Mouse (Mus musculus): ENCODE data around the gene Gm45837.
"Not testable (repeated sequence)": the region's sequence is repeated elsewhere in the genome, so short reads cannot be mapped to it uniquely, and the experiment has no call there.

Gm45837 gene

DNA sequence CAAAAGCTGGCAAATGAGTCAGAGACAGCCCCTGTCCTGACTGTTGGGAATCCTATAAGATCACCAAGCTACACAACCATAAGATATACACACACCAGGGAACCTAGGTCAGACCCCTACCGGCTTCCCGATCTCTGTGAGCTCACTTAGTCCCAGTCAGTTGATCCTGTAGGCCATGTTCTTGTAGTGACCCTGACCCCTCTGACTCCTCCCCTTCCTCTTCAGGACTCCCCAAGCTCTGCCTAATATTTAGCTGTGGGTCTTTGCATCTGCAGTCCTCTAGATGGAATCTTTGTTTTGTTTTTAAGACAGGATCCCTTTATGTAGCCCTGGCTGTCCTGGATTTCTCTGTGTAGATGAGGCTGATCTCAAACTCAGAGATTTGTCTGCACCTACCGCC, 138.6 kb downstream of the Gm45837 start:
- ATAC-seq (ENCODE audit: low TSS enrichment): no peak

DNA sequence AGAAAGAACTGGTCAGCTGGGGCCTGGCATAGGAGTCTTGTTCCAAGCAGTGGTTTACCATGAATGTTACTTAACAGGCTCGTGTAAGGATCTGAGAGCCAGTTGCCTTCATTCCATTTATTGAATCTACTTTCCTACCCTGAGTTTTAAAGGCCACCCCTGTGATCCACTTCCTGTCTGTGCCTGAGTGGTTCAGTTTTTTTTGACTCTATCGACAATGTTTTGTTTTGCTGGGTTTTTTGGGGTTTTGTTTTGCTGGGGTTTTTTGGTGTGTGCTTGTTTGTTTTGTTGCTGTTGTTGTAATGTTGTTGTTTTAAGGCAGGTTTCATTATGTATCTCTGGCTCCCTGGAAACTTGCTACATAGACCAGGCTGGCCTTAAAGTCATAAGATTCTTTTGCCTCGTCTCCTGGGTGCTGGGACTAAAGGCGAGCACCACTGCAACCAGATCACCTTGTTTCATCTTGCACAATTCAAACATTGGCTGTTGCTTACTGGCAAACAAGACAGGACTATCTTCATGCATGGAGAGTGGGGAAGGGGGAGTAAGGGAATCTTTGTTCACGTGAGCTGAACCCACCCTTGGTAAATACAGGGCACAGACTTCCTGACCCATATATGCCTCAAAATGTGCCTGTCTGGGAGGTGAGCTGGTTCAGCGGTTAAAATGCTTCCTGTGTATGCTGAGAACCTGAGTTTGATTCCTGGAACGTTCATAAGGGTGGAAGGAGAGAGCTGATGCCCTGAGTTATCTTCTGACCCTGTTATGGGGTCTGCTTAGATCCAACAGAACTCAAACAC, 140.2 kb downstream of the Gm45837 start:
- ATAC-seq (ENCODE audit: low TSS enrichment): no peak

DNA sequence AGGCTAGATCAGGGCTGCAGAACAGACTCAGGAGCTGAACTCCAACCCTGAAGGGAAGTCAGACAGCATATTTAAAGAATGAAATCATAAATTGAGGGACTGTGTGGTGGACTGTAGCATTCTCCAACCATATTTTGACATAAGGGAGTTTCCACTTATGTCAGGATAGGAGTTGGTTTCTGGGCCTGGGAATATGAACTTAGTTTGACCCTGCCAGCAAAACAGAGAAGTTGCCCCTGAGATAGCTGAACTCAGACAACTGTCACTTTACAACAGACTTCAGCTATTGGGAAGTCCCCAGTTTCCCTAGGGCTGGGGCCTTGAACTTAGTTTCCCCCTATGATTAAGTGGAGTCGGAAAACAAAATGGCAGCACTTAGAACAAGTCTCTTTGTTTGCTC, 140.8 kb downstream of the Gm45837 start:
- ATAC-seq (ENCODE audit: low TSS enrichment): no peak

DNA sequence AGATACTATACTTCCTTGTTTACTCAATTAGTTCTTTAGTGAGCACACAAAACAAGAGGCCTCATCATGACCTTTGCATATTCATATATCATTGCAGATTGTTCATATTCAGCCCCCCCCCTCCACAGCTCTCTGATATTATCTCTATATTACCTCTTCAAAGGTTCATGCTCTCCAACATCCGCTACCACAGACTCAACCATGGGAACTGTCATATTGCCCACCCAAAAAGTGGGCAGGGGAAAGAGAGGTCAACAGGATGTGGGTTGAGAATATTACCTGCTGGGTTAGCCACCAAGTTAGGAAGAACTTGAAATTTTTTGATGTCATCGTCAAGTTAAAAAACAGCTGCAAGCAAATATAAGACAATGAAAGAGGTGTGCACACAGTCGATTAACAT, 144.8 kb downstream of the Gm45837 start:
- not testable (repeated sequence) for ATAC-seq (ENCODE audit: low TSS enrichment)

DNA sequence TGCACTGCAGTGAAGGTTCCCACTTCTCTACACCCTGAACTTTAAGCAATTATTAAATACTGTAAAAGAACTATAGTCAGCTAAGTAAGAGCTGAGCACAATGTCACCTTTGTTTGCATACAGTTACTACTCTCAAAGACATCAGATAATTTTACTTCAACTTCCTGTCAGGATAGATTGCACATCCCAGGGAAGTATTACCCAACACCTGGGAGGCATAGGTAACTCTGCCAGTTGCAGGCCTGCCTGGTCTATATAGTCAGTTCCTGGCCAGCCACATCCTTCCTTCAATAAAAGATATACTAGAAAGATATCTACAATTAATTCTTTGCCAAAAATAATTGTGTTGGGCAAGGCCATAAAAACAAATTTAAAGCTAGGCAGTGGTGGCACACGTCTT, 146.7 kb downstream of the Gm45837 start:
- no peak for ATAC-seq (ENCODE audit: low TSS enrichment)

DNA sequence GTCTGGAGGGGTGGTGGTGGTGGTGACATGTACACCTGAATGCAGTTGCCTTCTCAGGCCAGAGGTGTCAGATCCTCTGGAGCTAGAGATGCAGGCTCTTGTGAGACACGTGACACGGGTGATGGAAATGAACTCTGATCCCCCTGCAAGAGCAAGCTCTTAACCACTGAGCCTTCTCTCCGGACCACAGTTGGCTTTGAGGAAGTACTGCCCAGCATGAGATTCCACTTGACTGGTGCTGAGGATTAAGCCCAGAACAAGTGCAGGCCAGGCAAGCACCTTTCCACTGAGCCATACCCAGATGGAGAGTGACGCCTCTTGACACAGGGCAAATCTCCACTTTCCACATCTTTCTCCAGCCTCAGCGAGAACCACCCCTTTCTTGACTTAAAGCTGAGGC, 148.7 kb downstream of the Gm45837 start:
- ATAC-seq (ENCODE audit: low TSS enrichment): not testable (repeated sequence)

Data from frontal cortex, adult (tissue).